Mouse (Mus musculus) gastrocnemius, adult 2 months (tissue): ENCODE results near the gene Tex261. TPM values are rescaled to one million over a fixed set of nuclear protein-coding genes. Genes with fewer than 3 reads are reported as not detected.
"Not testable (repeated sequence)": the region's sequence is repeated elsewhere in the genome, so short reads cannot be mapped to it uniquely, and the experiment has no call there.

ENCODE experiments used
- DNase-seq: peaks from one replicate; pipeline ENCODE4 v3.0.0; 2022
- H3K27ac ChIP-seq: fragments of 200-600 bp; 2 replicates; pipeline ENCODE4 v1.8.1; 2022; ENCODE audit warnings: mild to moderate bottlenecking
- H3K4me3 ChIP-seq: fragments of 200-600 bp; 2 replicates; pipeline ENCODE4 v1.8.1; 2022; ENCODE audit warnings: mild to moderate bottlenecking, moderate library complexity
- CTCF ChIP-seq: fragments of 200-600 bp; IDR thresholded peaks from 2 replicates; pipeline ENCODE4 v1.8.1; 2022; ENCODE audit warnings: antibody characterized with exemption, mild to moderate bottlenecking, moderate library complexity
- intact Hi-C: fragments of 180-260 bp; cut with DNase I; formaldehyde crosslinking; loops from one replicate; pipeline ENCODE4 v1.15.1; 2025
- long read RNA-seq, 2 experiments: library from polyadenylated mRNA; stranded (forward); transcript quantifications; one replicate each; pipeline ENCODE4 v2.0.0; 2021
- total RNA-seq, 2 experiments: library from RNA; stranded (reverse); gene quantifications; 2 replicates each; pipeline ENCODE4 v1.2.3; 2021

The Tex261 gene
- total RNA-seq: 10 to 100 TPM; 42.0 to 47.9 TPM
- long read RNA-seq, experiment 1, transcript Tex261-201 (6 exons, 2,984 nt): major isoform, 122 of 138 reads
- long read RNA-seq, experiment 1, partial matches to known transcripts: 2 of 138 reads
- long read RNA-seq, experiment 1, other reads (novel, unspliced or antisense): 13 of 138 reads
- long read RNA-seq, experiment 2, transcript Tex261-201 (6 exons, 2,984 nt): major isoform, 151 of 170 reads
- long read RNA-seq, experiment 2, partial matches to known transcripts: 5 of 170 reads
- long read RNA-seq, experiment 2, other reads (novel, unspliced or antisense): 14 of 170 reads

DNA sequence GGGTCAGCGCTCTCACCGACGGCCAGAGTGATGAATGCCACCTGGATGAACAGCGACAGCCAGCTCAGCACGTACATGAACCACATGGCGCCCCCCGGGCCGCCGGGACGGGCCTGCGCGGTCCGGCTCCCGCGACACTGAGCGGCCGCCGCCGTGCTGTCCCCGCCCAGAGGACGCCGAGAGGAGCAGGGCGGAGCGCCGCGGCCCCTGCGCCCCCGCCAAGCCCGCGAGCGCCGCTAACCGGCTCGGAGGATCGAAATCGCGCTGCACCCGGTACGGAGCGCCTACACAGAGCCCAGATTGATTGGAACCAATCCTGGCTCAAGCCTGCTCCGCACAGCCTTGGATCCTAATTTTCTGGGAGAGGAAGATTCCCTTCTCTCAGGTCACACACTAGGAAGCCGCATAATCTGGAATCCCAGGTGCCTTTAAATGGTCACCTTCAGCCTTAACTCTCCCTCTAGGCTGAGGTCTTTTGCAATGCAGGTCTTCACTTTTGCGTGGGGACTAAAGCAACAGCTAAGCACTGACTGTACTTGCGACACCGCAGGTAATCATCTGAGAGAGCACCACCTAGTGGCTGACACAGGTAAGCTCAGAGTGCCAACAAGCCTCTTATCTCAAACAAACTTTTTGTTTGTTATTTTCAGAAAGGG, at the start of gene Tex261:
Gene Tex261 (minus strand): TSS at position 176 of the 656 bp plus-strand sequence.
- H3K27ac ChIP-seq: peak within 1 kb of the TSS; percentile 95
- intact Hi-C loops: no loop called here
- TF ChIP-seq CTCF: peak; percentile 66
- DNase-seq: peak; percentile 96
- peak within 1 kb of the TSS; percentile 100 for H3K4me3 ChIP-seq

DNA sequence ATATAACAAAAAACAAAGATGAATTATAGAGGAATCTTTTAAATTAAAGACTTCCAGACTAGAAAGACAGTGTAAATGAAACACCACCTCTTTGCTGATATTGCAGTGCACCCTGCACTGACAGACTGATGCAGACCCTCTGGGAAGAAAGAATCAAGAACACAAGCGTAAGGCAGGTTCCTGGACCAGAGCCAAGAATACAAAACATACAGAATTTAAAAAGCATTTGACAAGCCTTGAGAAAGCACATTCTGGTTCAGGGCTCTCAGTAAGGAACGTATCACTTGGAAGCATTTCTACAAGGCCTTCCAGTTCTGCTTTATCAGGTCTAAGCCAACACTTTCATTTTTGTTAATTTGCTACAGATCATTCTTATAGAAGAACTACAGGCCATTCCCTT, 46.2 kb upstream of the Tex261 start:
- Histone ChIP-seq H3K27ac (no peak overlapping the region), H3K4me3 (no peak overlapping the region)
- intact Hi-C loops: no loop called here
- no peak for TF ChIP-seq CTCF
- no peak for DNase-seq

DNA sequence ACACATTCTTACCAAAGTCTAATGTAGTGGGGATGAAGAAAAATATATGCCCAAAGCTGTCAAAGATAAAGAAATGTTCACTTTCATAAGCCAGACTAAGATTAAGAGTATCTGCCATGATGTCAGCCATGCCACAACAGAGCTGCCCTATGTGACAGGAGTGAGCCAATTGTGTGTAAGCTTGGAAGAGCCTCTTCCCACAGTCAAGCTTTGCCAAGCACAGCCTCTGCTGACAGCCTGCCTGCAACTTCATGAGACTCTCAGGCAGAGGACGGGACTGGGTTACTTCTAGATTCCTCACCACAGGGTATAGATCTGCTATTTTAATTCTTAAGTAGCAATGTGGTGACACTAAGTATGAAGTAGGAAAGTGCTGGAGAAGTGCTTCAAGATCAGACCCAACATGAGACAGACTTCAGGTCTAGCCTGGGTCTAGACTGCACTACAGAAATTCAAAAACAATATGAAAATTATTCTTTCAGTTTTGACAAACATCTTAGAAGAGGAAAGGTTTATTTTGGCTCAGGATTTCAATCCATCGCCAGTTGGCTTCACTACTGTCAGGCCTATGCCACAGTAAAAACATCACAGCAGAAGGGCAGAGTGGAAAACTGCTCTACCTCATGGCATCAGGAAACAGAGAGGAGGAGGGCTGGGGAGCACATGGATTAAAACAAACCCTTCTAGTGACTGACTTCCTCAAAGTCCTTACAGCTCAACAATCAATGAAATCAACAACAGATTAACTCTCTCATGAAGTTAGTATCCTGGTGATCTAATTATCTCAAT, 45.3 kb upstream of the Tex261 start:
- H3K27ac ChIP-seq: peak overlapping the region; percentile 16; the same call in 1 of the 2 replicates
- no peak for TF ChIP-seq CTCF
- DNase-seq: no peak
- intact Hi-C loops: no loop called here
- no peak overlapping the region for H3K4me3 ChIP-seq

DNA sequence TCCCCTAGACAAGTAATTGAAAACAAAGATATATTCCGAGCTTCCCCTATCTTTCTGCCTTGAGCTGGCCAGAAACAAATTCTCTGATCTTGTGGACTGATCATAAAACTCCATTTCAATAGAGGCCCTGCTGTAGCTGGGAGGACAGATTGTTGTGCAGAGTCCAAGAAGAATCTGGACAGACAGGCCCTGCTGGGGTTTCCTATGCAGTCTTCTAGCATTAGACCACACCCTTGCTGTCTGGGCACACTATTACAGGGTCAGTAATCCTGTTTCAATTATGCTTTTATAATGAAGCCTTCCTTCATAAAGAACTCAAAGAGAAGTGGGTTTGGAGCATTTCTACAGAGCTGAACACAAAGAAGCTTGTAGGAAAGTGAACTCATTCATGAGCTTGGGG, 43.4 kb upstream of the Tex261 start:
- 0 out of 2 replicates have a peak overlapping the region, but pooled peaks have one; percentile 24 for H3K27ac ChIP-seq
- DNase-seq: no peak
- no peak for TF ChIP-seq CTCF
- intact Hi-C loops: no loop called here
- no peak overlapping the region for H3K4me3 ChIP-seq

DNA sequence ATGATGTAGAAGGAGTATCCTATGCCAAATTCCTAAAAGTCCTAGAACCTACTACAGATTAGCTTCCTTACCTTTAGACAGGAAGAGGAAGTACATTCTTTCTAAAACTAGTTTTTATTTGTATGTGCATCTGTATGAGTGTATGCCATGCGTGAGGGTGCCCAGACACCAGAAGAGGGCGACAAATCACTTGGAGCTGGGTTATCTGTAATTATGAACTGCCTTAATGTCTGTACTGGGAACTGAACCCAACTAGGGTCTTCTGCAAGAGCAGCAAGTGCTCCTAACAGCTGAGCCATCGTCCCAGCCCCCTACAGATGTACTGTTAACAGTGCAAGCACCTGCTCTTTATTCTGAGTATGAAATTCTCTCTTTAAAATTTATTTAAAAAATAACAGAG, 40.2 kb upstream of the Tex261 start:
- no peak overlapping the region for H3K27ac ChIP-seq
- DNase-seq: no peak
- TF ChIP-seq CTCF: no peak
- intact Hi-C loops: no loop called here
- H3K4me3 ChIP-seq: no peak overlapping the region

DNA sequence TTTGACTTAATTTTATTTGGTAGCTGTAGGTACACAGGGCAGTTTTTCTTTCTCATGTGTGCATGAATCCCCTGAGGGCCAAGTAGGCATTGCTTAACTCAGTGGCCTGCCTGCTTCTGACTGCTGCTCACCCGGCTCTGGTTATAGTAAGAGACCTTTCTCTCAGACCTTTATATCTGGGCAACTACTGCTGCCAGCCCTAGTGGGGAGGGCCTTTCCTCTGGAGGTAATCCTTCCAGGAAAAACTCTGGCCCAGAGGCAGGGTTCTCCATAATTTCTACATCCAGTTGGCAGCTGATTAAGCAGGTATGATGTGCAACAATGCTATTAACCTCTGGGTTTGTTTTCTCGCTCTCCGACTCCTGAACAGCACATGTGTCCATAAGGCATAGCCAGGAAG, 27.2 kb upstream of the Tex261 start:
- no peak for DNase-seq
- Histone ChIP-seq H3K4me3 (no peak overlapping the region), H3K27ac (no peak overlapping the region)
- TF ChIP-seq CTCF: no peak
- intact Hi-C loops: no loop called here

DNA sequence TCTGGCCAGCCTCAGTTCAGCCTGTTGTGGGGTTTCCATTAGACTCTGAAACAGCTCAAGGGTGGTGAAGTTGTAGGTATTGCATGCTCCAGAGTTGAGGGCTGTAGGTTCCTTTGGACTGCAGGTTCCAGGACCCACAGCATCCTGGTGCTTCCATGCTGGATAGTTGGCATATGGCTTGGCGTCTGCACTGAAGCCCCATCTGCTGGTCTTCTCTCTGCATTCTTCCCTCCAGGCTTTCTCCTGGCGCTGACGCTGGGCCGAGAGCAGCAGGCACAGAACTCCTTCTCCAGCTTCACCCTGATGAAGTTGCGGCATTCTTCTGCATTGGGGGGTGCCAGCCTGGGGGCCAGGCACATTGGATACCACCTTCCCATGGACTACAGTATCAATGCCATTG, 26.4 kb upstream of the Tex261 start:
- intact Hi-C loops: no loop called here
- TF ChIP-seq CTCF: no peak
- no peak overlapping the region for H3K27ac ChIP-seq
- H3K4me3 ChIP-seq: no peak overlapping the region
- no peak for DNase-seq

DNA sequence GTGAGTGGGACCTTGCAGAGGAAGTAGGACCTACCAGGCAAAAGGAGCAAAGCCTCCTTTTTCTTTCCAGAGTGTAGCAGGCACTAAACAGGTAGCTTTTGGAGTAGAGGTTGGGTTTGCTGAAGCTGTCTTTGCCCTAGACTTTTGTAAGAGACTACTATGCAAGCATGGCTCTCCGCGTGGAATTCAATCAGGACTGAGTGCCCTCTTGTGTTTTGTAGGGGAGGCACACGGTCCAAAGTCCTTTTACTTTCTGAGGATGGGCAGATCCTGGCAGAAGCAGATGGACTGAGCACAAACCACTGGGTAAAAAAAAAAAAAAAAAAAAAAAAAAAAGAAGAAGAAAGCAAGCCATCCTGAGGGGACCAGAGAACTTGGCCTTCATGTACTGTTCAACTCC, 21.1 kb upstream of the Tex261 start:
- no peak for TF ChIP-seq CTCF
- intact Hi-C loops: no loop called here

DNA sequence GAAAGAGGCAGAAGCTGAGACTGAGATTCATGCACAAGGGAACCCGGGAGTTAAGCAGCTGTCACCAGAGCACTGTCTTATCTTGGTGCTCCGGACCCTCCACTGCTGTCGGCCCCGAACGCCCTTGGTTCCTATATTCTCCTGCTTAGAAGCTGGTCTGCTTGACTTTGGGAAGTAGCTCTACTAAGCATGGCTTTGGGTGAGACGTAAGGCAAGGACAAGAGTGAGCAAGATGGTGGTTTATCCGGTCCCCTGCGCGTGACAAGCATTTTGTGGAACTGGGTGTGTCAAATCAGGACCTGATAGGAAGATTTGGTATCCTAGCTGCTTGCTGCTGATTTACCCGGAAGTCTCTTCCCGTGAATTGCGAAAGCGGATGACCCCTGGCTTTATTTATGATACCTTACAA, 19.9 kb upstream of the Tex261 start:
- intact Hi-C loops: loop anchor here (2.0 kb wide), 1 partner anchor 35 kb away; the partner anchor contains the start of gene Paip2b
- Histone ChIP-seq H3K4me3 (peak overlapping the region; percentile 89), H3K27ac (peak overlapping the region; percentile 98)
- peak; percentile 36 for DNase-seq
- no peak for TF ChIP-seq CTCF

More for the DNA sequence above, 21.1 kb upstream of the Tex261 start:
- Histone ChIP-seq H3K27ac (no peak overlapping the region), H3K4me3 (no peak overlapping the region)
- DNase-seq: no peak

DNA sequence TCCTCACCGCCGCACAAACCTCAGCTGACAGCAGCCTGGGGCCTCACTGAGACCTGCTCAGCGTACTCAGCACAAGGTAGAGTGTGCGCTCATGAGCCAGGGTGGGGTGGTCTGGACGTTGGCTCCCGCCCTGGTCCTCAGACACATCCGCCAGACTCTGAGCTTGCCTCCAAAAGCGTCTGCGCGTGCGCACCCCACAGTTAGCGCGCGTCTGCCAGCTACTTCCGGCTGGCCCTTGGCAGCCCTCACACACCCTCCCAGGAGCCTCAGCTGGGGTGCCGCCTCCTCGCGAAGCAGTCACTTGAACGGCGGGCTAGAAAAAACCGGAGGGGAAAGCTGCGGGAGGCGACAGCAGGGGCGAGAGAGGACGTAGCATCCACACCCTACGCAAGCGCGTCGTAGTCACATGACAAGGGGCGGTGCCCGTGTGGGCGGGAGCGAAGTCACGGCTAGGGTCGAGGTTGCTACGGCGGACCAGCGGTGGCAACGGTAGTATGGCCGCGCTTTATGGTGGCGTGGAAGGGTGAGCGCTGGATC, 19.2 kb upstream of the Tex261 start, which contains the start of gene Nagk:
Gene Nagk (plus strand): TSS at position 223 of the 537 bp plus-strand sequence.
- intact Hi-C loops: loop anchor here (2.0 kb wide), 1 partner anchor 36 kb away; the partner anchor contains the start of gene Paip2b

DNA sequence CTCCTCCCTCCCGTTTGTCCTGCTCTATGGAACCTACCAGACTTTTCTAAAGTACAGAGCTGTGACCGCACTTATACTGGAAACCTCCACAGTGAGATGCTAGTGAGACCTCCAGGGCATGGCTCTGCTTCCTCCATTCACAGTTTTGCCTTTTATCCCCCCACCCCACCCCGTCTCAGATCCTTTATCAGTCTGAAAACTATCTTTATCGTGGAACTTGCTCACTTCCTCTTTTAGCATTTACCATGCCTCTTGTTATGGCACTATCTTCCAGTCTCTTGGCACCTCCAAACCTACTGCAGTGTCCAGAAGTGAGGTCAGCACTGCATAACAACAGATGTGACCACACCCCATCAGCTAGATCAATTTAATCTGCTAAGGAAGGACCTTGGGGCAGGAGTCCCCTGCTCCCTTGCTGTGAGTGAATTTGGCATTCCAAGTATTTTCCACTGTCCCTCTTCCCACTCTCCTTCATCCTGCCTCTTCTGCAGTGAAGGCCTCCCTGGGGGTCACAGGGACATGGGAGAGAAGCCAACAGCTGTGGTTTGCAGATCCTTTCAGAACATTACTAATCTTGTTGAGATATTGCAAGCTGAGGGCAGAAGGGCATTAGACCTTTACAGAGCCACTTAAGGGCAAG, 15.8 kb upstream of the Tex261 start:
- no peak for DNase-seq
- H3K27ac ChIP-seq: peak overlapping the region; percentile 31; the same call in 1 of the 2 replicates
- H3K4me3 ChIP-seq: no peak overlapping the region
- intact Hi-C loops: no loop called here
- no peak for TF ChIP-seq CTCF

More for the DNA sequence above, 19.2 kb upstream of the Tex261 start, which contains the start of gene Nagk:
- Histone ChIP-seq H3K27ac (peak within 1 kb of the TSS; percentile 98), H3K4me3 (peak within 1 kb of the TSS; percentile 89)
- DNase-seq: peak; percentile 94
- TF ChIP-seq CTCF: no peak

DNA sequence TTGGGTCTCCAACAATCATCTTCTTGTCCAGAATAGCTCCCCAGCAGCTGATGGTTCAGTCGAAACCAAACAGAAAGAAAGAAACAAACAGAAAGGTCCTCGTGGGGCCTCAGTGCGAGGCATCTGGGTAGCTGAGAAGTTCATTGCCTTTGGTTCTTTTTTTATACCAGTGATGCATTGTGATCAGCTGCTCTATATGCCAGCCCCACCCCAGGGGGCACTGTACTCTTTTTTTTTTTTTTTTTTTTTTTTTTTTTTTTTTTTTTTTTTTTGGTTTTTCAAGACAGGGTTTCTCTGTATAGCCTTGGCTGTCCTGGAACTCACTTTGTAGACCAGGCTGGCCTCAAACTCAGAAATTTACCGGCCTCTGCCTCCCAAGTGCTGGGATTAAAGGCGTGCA, 14.9 kb upstream of the Tex261 start:
- intact Hi-C loops: not testable (repeated sequence)

More for the DNA sequence above, 14.9 kb upstream of the Tex261 start:
- H3K4me3 ChIP-seq, DNase-seq, H3K27ac ChIP-seq: not testable (repeated sequence)
